Mouse (Mus musculus) thymus, adult 2 months (tissue): ENCODE data around the gene Myh7. TPM values are rescaled to one million over a fixed set of nuclear protein-coding genes. Genes with fewer than 3 reads are reported as not detected.

Source experiments
- DNase-seq: peaks from one replicate; pipeline ENCODE4 v3.0.0; 2021
- H3K27ac ChIP-seq: fragments of 200-500 bp; 2 replicates; pipeline ENCODE4 v1.5.1; 2012; ENCODE audit warnings: low read length, control low read depth; ENCODE audit not compliant: control insufficient read depth, insufficient read depth
- H3K27me3 ChIP-seq: fragments of 200-500 bp; 2 replicates; pipeline ENCODE4 v1.6.1; 2012; ENCODE audit warnings: mild to moderate bottlenecking, low read length, moderate library complexity, mixed read lengths; ENCODE audit not compliant: control insufficient read depth, insufficient read depth
- H3K36me3 ChIP-seq: fragments of 200-500 bp; 2 replicates; pipeline ENCODE4 v1.6.1; 2012; ENCODE audit warnings: mild to moderate bottlenecking, low read length, moderate library complexity; ENCODE audit not compliant: control insufficient read depth, insufficient read depth
- H3K4me1 ChIP-seq: fragments of 200-500 bp; replicated peaks from 2 replicates; pipeline ENCODE4 v1.6.1; 2012; ENCODE audit warnings: low read length; ENCODE audit not compliant: control insufficient read depth, insufficient read depth
- H3K4me3 ChIP-seq: fragments of 200-500 bp; 2 replicates; pipeline ENCODE4 v1.5.1; 2012; ENCODE audit warnings: mild to moderate bottlenecking, low read length, control low read depth, moderate library complexity; ENCODE audit not compliant: control insufficient read depth, insufficient read depth
- CTCF ChIP-seq: fragments of 200-500 bp; IDR thresholded peaks from 2 replicates; pipeline ENCODE4 v1.5.1; 2012; ENCODE audit warnings: mild to moderate bottlenecking, control low read depth, low read length, moderate library complexity, borderline replicate concordance; ENCODE audit not compliant: control insufficient read depth, poor library complexity, insufficient read depth; ENCODE audit errors: extremely low read depth
- POLR2A ChIP-seq: fragments of 200-500 bp; IDR thresholded peaks from 2 replicates; pipeline ENCODE4 v1.6.1; 2012; ENCODE audit warnings: mild to moderate bottlenecking, low read length, control low read depth, moderate library complexity; ENCODE audit not compliant: control insufficient read depth, poor library complexity, insufficient read depth; ENCODE audit errors: extremely low read depth
- WGBS: fragments of 180-500 bp; shearing (Covaris S2); methylation state at CpG from one replicate; pipeline ENCODE4 v1.1.7; 2018; 5-methylcytosine and 5-hydroxymethylcytosine counted together
- polyA plus RNA-seq: library from polyadenylated mRNA; depleted of rRNA; stranded (reverse); fragments of >200 nt; gene quantifications from 2 replicates; pipeline ENCODE4 v1.2.3, GENCODE M21; 2012

The Myh7 gene
- polyA plus RNA-seq, 1 experiment: 0.96 TPM

- TF ChIP-seq POLR2A (no peak), CTCF (no peak)
- Histone ChIP-seq H3K27ac (no peak overlapping the region), H3K4me1 (no peaks in the 10 kb centered on the region), H3K36me3 (peaks cover 49% of the 10 kb centered on the region), H3K4me3 (no peak overlapping the region), H3K27me3 (no peaks in the 10 kb centered on the region)
- peak; percentile 30 for DNase-seq
- WGBS: 66% methylated on average over 5 of the region's 5 CpGs
Measured at GRCm38 (mm10) chr14:55025527-55025926, 31.1 kb upstream of the Myh7 start.

- no peak overlapping the region for H3K27ac ChIP-seq
- TF ChIP-seq POLR2A (no peak), CTCF (no peak)
- 81% methylated on average over 7 of the region's 7 CpGs for WGBS
- no peaks in the 10 kb centered on the region for H3K4me1 ChIP-seq
- H3K27me3 ChIP-seq: no peaks in the 10 kb centered on the region
- peaks cover 49% of the 10 kb centered on the region for H3K36me3 ChIP-seq
- no peak overlapping the region for H3K4me3 ChIP-seq
- peak; percentile 15 for DNase-seq
Measured at GRCm38 (mm10) chr14:55024236-55024635, 29.8 kb upstream of the Myh7 start.

- Histone ChIP-seq H3K4me3 (no peak overlapping the region), H3K27me3 (no peaks in the 10 kb centered on the region), H3K4me1 (no peaks in the 10 kb centered on the region), H3K36me3 (peaks cover 51% of the 10 kb centered on the region), H3K27ac (no peak overlapping the region)
- WGBS: 95% methylated on average over 15 of the region's 15 CpGs
- no peak for TF ChIP-seq CTCF
- no peak for TF ChIP-seq POLR2A
- DNase-seq: no peak
Measured at GRCm38 (mm10) chr14:55023011-55023410, 28.6 kb upstream of the Myh7 start.

GRCm38 (mm10) chr14:55020394-55020793 lies 26.0 kb upstream of the Myh7 start:
- no peak for DNase-seq
- TF ChIP-seq POLR2A: no peak
- no peak for TF ChIP-seq CTCF
- Histone ChIP-seq H3K27me3 (no peaks in the 10 kb centered on the region), H3K36me3 (peaks cover 58% of the 10 kb centered on the region), H3K27ac (no peak overlapping the region), H3K4me3 (no peak overlapping the region), H3K4me1 (no peaks in the 10 kb centered on the region)
- 98% methylated on average over 9 of the region's 9 CpGs for WGBS

- TF ChIP-seq POLR2A (no peak), CTCF (no peak)
- no peak overlapping the region for H3K27ac ChIP-seq
- WGBS: 97% methylated on average over 16 of the region's 16 CpGs
- no peak overlapping the region for H3K4me3 ChIP-seq
- no peak for DNase-seq
- peaks cover 23% of the 10 kb centered on the region for H3K36me3 ChIP-seq
- H3K4me1 ChIP-seq: peaks cover 5% of the 10 kb centered on the region
- no peaks in the 10 kb centered on the region for H3K27me3 ChIP-seq
Measured at GRCm38 (mm10) chr14:55016876-55017275, 22.4 kb upstream of the Myh7 start.

- Histone ChIP-seq H3K27me3 (no peaks in the 10 kb centered on the region), H3K4me3 (peak overlapping the region; percentile 59), H3K36me3 (peaks cover 12% of the 10 kb centered on the region), H3K27ac (peak overlapping the region; percentile 3), H3K4me1 (peaks cover 5% of the 10 kb centered on the region)
- no peak for DNase-seq
- under 1% methylated on average over 17 of the region's 17 CpGs for WGBS
- TF ChIP-seq POLR2A (no peak), CTCF (no peak)
Measured at GRCm38 (mm10) chr14:55015767-55016111, 21.3 kb upstream of the Myh7 start.
